8 mouse cellular contexts compared by ENCODE assay signal in genomic region chr9:74952756-74953247, GRCm38 (mm10). TPM values are rescaled to one million over a fixed set of nuclear protein-coding genes. Genes with fewer than 3 reads are reported as not detected.
DNase-seq lines count a peak whose midpoint lies in the region; ATAC-seq lines count a peak whose summit lies in the region.

Gene Fam214a, plus strand, starts transcription at chr9:74952884.

- H3K4me1 ChIP-seq in brown adipose tissue, adult 24 weeks (ENCODE audit: control insufficient read depth, insufficient read depth, insufficient read length, low read length), result peaks cover 3% of the 10 kb centered on the region
- peaks cover 4% of the 10 kb centered on the region; the same call in 1 of the 2 replicates for H3K4me1 ChIP-seq in forebrain, embryonic 11.5 days (replicated peaks; ENCODE audit: control insufficient read depth, insufficient read depth, low read length)
- H3K4me1 ChIP-seq in heart, embryonic 16.5 days (ENCODE audit: control insufficient read depth, insufficient read depth, low read length), result peaks cover 15% of the 10 kb centered on the region
- peaks cover 20% of the 10 kb centered on the region for H3K4me1 ChIP-seq in liver, embryonic 15.5 days (replicated peaks)
- H3K4me1 ChIP-seq in neural tube, embryonic 12.5 days, result peaks cover 8% of the 10 kb centered on the region

- H3K9ac ChIP-seq in forebrain, embryonic 11.5 days (ENCODE audit: low read length), result peak within 1 kb of the TSS; percentile 83
- peak within 1 kb of the TSS; percentile 94 for H3K9ac ChIP-seq in heart, embryonic 16.5 days (ENCODE audit: low read length)
- peak within 1 kb of the TSS; percentile 53 for H3K9ac ChIP-seq in liver, embryonic 15.5 days
- H3K9ac ChIP-seq in neural tube, embryonic 12.5 days, result peak within 1 kb of the TSS; percentile 79

- ATAC-seq in CD4-positive, CD25-positive, alpha-beta regulatory T cell, adult 4 months, result peak; percentile 89
- peak; percentile 98 for ATAC-seq in forebrain, embryonic 11.5 days (replicated peaks; ENCODE audit: low FRiP score)
- ATAC-seq in heart, embryonic 16.5 days (replicated peaks; ENCODE audit: extremely low read depth, insufficient read depth, low FRiP score), result peak; percentile 92
- ATAC-seq in liver, embryonic 15.5 days (ENCODE audit: insufficient read depth), result peak; percentile 87
- peak; percentile 98 for ATAC-seq in neural tube, embryonic 12.5 days (ENCODE audit: low FRiP score, low read depth)

- under 1% methylated on average over 58 of the region's 59 CpGs for WGBS in forebrain, embryonic 11.5 days
- WGBS in heart, embryonic 16.5 days, result under 1% methylated on average over 39 of the region's 59 CpGs
- under 1% methylated on average over 57 of the region's 59 CpGs for WGBS in liver, embryonic 15.5 days (ENCODE audit: insufficient replicate concordance)
- under 1% methylated on average over 56 of the region's 59 CpGs for WGBS in neural tube, embryonic 12.5 days

- peak within 1 kb of the TSS; percentile 84 for H3K27ac ChIP-seq in brown adipose tissue, adult 24 weeks (replicated peaks; ENCODE audit: low read depth, low read length)
- H3K27ac ChIP-seq in forebrain, embryonic 11.5 days (ENCODE audit: low read depth, low read length), result peak within 1 kb of the TSS; percentile 88
- H3K27ac ChIP-seq in heart, embryonic 16.5 days (ENCODE audit: low read length), result peak within 1 kb of the TSS; percentile 97
- peak within 1 kb of the TSS; percentile 83 for H3K27ac ChIP-seq in liver, embryonic 15.5 days (replicated peaks)
- peak within 1 kb of the TSS; percentile 91 for H3K27ac ChIP-seq in neural tube, embryonic 12.5 days

- no peaks in the 10 kb centered on the region for H3K27me3 ChIP-seq in forebrain, embryonic 11.5 days (ENCODE audit: control insufficient read depth, insufficient read depth, low read length)
- H3K27me3 ChIP-seq in heart, embryonic 16.5 days (ENCODE audit: control insufficient read depth, insufficient read depth, low read length), result no peaks in the 10 kb centered on the region
- no peaks in the 10 kb centered on the region for H3K27me3 ChIP-seq in liver, embryonic 15.5 days
- no peaks in the 10 kb centered on the region for H3K27me3 ChIP-seq in neural tube, embryonic 12.5 days (replicated peaks)

- no peaks in the 10 kb centered on the region for H3K9me3 ChIP-seq in forebrain, embryonic 11.5 days (ENCODE audit: control insufficient read depth, low read length)
- peaks cover 2% of the 10 kb centered on the region; the same call in 1 of the 2 replicates for H3K9me3 ChIP-seq in heart, embryonic 16.5 days (replicated peaks; ENCODE audit: control insufficient read depth, low read length)
- no peaks in the 10 kb centered on the region for H3K9me3 ChIP-seq in liver, embryonic 15.5 days (replicated peaks)
- no peaks in the 10 kb centered on the region for H3K9me3 ChIP-seq in neural tube, embryonic 12.5 days

- peak within 1 kb of the TSS; percentile 66 for H3K4me3 ChIP-seq in brown adipose tissue, adult 24 weeks (ENCODE audit: insufficient read depth, low read depth, low read length)
- peak within 1 kb of the TSS; percentile 80 for H3K4me3 ChIP-seq in forebrain, embryonic 11.5 days (ENCODE audit: low read depth, low read length)
- H3K4me3 ChIP-seq in heart, embryonic 16.5 days (ENCODE audit: low read length), result peak within 1 kb of the TSS; percentile 96
- peak within 1 kb of the TSS; percentile 70 for H3K4me3 ChIP-seq in liver, embryonic 15.5 days (replicated peaks)
- peak within 1 kb of the TSS; percentile 91 for H3K4me3 ChIP-seq in neural tube, embryonic 12.5 days

- peak within 1 kb of the TSS; percentile 93 for H3K4me2 ChIP-seq in forebrain, embryonic 11.5 days (ENCODE audit: low read depth, low read length, severe bottlenecking)
- H3K4me2 ChIP-seq in heart, embryonic 16.5 days (ENCODE audit: low read depth, low read length), result peak within 1 kb of the TSS; percentile 87
- H3K4me2 ChIP-seq in liver, embryonic 15.5 days, result peak within 1 kb of the TSS; percentile 86
- H3K4me2 ChIP-seq in neural tube, embryonic 12.5 days (replicated peaks), result peak within 1 kb of the TSS; percentile 93

- peak; percentile 96 for DNase-seq in forebrain, embryonic 11.5 days (ENCODE audit: low spot score)
- DNase-seq in kidney, postnatal 36 days, result peak; percentile 96
- peak; percentile 93 for DNase-seq in telencephalon, adult 2 months (ENCODE audit: low read depth, low spot score)

- no peaks in the 10 kb centered on the region for H3K36me3 ChIP-seq in forebrain, embryonic 11.5 days (ENCODE audit: control insufficient read depth, insufficient read depth, low read length)
- H3K36me3 ChIP-seq in heart, embryonic 16.5 days (ENCODE audit: control insufficient read depth, insufficient read depth), result peaks cover 3% of the 10 kb centered on the region
- 0 out of 2 replicates have a peak, but pooled peaks cover 3% of the 10 kb centered on the region for H3K36me3 ChIP-seq in liver, embryonic 15.5 days (replicated peaks)
- peaks cover 3% of the 10 kb centered on the region; the same call in 1 of the 2 replicates for H3K36me3 ChIP-seq in neural tube, embryonic 12.5 days

RNA-seq across cellular contexts. Expression of gene Fam214a, which starts in this region (rescaled TPM):
- polyA plus RNA-seq in CD4-positive, CD25-positive, alpha-beta regulatory T cell, adult 4 months (2017; shearing (Covaris generic)), result 10 to 100 TPM; 24.3 to 28.4 TPM
- 29.9 and 41.0 TPM in 2 replicates for polyA plus RNA-seq in brown adipose tissue, adult 24 weeks (2012; ENCODE audit: insufficient read depth, insufficient read length, missing spikeins)
- polyA plus RNA-seq in forebrain, embryonic 11.5 days (2014; fragmentation: Nextera tagmentation; extraction: Ambion mirVana), result 18.3 and 20.4 TPM in 2 replicates
- 11.3 and 11.4 TPM in 2 replicates for polyA plus RNA-seq in heart, embryonic 16.5 days (2015; fragmentation: Nextera tagmentation; extraction: Ambion mirVana)
- 1.9 and 2.1 TPM in 2 replicates for polyA plus RNA-seq in liver, embryonic 15.5 days (2015; fragmentation: Nextera tagmentation; extraction: Ambion mirVana)
- 24.9 and 29.1 TPM in 2 replicates for polyA plus RNA-seq in neural tube, embryonic 12.5 days (2016; fragmentation: Nextera tagmentation; extraction: Ambion mirVana)

Comparison
In these comparisons a context has a peak if more than half of its experiments do, and no peak if none do; other contexts are left out.
1. Peak in every context shown above with its lines: DNase-seq, ATAC-seq, H3K4me3 ChIP-seq and H3K27ac ChIP-seq.